Mouse (Mus musculus) c-Kit-negative CD71-positive TER-119-positive erythroid progenitor cells, embryonic 14.5 days (primary cell): ENCODE data around the gene Spata17.
"Not testable (repeated sequence)": the region's sequence is repeated elsewhere in the genome, so short reads cannot be mapped to it uniquely, and the experiment has no call there.

Experiments
- DNase-seq: peaks from one replicate; pipeline ENCODE4 v3.0.0-alpha.2; 2013; ENCODE audit warnings: low read depth, low spot score

Spata17 gene

GRCm38 (mm10) chr1:187175991-187176390, 39.3 kb downstream of the Spata17 start:
- no peak for DNase-seq

DNA sequence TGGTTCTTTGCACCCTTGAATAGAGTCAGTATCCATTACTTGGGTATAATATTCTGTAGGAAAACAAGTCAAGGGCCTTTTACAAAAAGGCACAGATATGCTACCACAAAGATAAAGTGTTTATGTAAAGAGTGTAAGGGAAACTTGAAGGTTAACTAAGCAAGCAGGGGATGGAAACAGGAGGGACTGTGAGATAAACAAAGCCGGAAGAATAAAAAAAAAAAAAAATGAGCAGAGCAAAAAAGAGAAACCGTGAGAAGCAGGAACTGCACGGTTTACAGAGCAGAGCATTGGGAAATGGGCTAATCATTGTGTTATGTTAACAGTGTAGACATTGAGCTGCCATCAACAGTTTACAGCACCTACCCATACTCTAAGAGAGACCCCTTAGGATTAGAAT, 44.9 kb downstream of the Spata17 start:
- no peak for DNase-seq

DNA sequence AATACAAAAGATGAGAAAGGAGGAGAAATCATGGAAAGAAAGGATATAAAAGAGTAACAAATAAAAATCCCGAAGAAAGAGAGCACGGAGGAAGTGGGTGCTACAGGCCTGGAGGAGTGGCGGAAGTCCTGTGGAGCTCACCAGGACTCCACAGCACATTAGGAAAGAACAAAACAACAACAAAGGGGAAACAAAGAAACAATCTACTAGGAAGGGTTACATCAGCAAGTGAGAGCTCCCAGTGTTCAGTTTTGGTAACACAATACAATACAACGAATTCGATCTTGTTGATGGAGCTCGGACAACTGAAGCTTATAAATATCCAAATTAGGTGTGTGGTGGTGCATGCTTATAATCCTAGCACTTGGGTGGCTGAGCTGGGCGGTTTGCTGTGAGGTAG, 45.6 kb downstream of the Spata17 start:
- no peak for DNase-seq

- DNase-seq, result no peak
These were observed 51.7 kb downstream of the Spata17 start for GRCm38 (mm10) chr1:187163571-187163970.

- DNase-seq, result no peak
These were observed 59.6 kb downstream of the Spata17 start for GRCm38 (mm10) chr1:187155658-187156057.

DNA sequence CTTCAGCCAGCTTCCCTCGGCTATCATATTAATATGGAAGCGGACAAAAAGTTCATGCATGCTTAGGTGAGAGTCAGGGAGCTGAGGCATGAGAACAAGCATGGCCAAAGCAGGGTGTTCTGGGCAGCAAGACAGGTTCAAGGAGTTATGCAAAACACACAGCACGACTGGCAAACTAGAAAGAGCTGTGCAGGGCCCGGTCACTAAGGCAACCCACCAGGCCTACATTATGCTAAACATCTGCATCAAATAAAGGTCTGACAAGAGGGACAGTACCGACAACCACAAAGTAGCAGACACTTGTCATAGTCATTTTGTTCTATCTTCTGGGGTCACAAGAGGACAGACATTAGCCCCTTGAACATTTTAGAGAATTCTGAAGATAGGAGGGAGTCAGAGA, 61.6 kb downstream of the Spata17 start:
- DNase-seq, result no peak

DNA sequence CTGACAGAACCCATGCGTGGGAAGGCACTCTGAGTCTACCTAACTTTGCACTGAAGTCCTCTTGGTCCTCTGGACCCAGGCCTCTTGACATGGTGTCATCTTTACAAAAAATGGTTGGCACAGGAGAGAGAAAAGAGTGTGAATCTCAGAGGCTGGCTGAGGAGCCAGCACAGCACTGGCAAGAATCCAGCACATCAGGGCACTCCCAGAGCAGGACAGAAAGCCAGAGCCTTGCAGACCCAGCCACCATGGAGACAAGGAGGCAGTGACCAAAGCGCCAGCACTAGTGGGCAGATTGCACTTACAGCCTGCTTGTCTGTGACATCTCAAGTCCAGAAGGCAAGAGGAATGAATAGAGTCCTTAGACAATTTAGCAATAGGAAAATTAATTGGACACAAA, 62.7 kb downstream of the Spata17 start:
- no peak for DNase-seq

- no peak for DNase-seq
These were observed 72.3 kb downstream of the Spata17 start for GRCm38 (mm10) chr1:187142984-187143383.

DNA sequence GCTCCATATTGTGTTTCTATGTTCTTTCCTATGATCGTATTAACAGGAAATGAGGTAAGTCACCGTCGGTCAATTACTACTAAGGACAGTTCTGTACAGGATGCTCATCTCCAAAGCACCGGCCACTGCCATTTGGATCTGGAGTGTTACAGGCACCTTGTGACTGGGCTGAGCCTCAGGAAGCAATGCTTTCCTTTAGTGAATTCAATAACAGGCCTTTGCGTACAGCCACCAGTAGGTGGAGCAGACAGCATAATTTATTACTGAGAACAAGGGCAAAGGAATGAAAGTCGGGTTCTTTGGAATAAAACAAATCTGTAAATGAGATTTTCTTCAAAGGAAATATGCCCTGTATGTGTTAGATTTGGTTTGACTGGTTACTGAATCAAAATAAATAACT, 77.8 kb downstream of the Spata17 start:
- DNase-seq, result no peak

DNA sequence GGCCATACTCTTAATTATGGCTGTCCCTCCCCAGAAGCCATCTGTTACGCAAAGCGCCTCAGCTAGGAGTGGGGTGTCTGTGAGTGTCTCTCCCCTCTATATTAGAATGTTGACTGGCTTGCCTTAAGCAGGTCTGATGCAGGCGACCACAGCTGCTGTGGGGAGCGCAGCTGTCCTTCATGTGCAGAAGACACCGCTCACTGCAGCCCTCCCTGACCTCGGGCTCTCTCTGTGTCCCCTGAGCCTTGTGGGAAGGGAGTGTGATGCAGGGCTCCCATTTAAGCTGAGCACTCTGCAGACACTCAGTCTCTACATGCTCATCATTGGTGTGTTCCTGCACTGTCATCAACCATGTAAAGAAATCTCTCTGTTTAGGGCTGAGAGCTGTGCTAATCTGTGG, 79.4 kb downstream of the Spata17 start:
- DNase-seq, result no peak

GRCm38 (mm10) chr1:187133841-187134240, 81.4 kb downstream of the Spata17 start:
- no peak for DNase-seq

GRCm38 (mm10) chr1:187132348-187132747, 82.9 kb downstream of the Spata17 start:
- no peak for DNase-seq

DNA sequence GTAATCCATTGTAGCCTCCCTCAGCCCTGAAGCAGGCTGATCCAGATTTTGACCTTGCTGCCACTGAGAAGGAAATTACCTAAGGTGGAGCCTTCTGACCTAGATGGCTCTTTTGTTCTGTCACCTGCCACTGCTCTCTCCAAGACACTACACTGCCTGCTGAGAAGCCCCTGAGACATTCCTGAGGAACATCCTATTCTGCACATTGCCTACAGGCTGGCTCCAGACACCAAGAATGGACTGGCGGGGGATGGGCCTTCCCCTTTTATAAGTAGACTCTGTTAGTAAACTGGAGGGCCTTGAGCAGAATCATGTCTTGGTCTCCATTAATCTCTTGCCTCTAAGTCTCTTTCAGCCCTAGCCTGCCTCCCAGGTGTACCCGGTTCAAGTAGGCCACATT, 87.7 kb downstream of the Spata17 start:
- DNase-seq, result not testable (repeated sequence)

GRCm38 (mm10) chr1:187125733-187126132, 89.5 kb downstream of the Spata17 start:
- no peak for DNase-seq

DNA sequence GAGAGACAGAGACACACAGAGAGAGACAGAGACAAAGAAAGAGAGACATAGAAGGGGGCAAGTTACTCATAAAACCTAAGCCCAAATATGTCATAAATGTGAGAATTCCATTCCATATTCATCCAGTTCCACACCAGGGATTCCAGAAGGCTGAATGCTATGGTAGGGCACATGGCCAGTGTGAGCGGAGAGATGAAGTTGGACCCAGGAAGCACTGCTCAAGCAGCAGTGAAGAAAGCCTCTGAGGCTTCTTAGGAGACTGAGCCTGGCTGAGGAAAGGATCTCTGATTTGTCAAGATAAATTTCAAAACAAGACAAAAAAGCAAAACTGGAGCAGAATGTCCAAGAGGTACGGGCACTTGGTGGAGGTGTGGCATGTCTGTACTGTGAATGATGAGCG, 90.3 kb downstream of the Spata17 start:
- DNase-seq, result no peak

- DNase-seq, result no peak
These were observed 96.0 kb downstream of the Spata17 start for GRCm38 (mm10) chr1:187119300-187119699.

DNA sequence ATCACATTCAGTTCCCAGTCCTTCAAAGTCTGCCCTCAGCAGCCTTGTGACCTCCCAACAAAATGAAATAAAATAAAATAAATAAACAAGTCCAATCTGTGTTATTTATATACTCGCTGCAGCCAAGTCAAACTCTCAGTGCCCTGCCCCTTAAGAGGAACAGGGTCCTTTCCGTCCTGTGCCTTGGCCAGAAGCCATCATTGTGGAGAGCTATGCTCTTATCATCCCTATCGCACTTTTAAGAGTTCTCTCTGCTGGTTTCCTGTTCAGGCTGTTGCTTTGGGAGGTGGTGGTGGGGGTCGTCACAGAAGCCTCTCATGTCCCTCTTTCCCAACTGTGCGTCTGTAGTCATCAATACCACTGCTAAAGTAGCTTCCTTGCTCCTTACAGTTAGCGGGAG, 97.2 kb downstream of the Spata17 start:
- no peak for DNase-seq

- DNase-seq, result no peak
These were observed 101.5 kb downstream of the Spata17 start for GRCm38 (mm10) chr1:187113716-187114115.

GRCm38 (mm10) chr1:187102130-187102529, 113.1 kb downstream of the Spata17 start:
- no peak for DNase-seq

DNA sequence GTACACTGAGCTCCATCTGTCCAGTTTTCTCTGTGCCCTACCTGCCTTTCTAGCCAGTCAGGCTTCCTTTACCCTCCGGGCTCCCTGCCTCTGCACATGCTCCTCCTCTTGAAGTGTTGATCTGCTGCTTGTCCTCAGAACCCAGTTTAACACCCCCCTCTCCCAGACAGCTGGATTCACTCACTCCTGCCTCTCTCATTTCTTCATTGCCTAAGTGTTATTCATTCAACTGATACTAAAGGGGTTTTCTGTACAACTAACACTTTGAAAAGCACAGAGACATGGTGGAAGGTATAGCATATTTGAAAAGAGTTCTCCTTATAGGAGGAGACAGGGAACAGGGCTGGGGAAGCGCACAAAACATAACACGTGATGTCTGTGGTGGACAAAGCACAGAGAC, 114.1 kb downstream of the Spata17 start:
- no peak for DNase-seq

DNA sequence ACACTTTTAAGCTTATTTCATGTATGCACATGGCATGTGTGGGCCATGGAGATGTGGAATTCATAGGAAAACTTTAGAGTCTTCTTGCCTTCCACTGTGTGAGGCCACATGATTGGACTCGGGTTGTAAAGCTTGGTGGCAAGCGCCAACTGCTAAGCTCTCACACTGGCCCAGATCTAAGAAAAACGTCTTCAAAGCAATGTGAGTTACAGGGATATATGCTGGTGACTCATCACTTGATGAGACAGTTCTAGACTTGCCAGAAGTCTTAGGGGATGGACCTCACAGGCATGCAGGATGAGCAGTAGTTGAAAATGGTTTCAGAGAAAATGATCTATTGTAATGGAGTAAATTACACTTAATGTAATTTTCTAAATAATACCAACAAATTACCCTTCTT, 114.6 kb downstream of the Spata17 start:
- DNase-seq, result no peak

GRCm38 (mm10) chr1:187098285-187098684, 117.0 kb downstream of the Spata17 start:
- DNase-seq, result no peak

DNA sequence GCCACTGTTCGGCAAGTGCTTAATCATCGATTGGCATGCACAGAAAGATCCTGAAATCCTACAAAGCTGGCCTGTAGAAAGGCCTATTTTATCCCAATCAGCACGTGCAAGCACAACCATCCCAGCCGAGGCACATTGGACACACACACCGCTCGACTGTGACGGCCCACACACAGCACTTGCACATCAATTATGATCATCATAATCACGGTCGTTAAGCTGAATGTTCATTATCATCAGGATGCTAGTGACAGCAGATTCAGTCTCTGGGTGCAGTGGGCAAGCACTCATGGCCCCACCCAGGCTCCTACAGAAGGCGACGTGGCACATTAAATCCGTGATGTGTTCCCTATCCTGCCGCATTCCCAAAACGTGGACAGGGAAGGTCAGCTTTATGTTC, 122.7 kb downstream of the Spata17 start:
- no peak for DNase-seq

- DNase-seq, result no peak
These were observed 126.4 kb downstream of the Spata17 start for GRCm38 (mm10) chr1:187088660-187089395.
